Mouse (Mus musculus): ENCODE measurements around the gene Parp11. TPM values are rescaled to one million over a fixed set of nuclear protein-coding genes. Genes with fewer than 3 reads are reported as not detected.

Gene Parp11
- total RNA-seq, 2 experiments from 2014 or later, result 40.6 to 45.3 TPM

- DNase-seq (ENCODE audit: extremely low spot score in 1 of 2, low spot score in 2 of 2), result no peak
- intact Hi-C loops (cut with DNase I), result no loop called here
These were observed 2.7 kb upstream of the Parp11 start for GRCm38 (mm10) chr6:127443910-127444309.

DNA sequence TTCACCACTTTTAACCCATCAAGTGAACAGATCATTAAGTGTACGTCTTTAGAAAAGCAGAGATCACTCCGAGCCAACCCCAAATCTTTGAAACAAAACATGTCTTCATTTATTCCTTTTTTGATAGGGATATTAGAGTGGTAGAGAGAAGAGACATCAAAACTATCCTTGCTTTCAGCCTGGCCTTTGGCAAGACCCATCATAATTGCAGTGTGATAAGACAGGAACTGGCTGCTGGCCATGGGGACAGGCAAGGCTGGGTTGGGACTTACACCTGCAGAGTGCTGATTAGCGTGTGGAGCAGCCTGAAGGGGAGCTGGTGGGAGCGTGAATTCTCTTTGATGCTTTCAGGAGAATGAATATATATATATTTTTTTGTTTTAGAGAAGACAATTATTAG, 2.2 kb upstream of the Parp11 start:
- no peak for DNase-seq (ENCODE audit: extremely low spot score in 1 of 2, low spot score in 2 of 2)
- intact Hi-C loops (cut with DNase I), result no loop called here

GRCm38 (mm10) chr6:127447686-127448460, 1.2 kb downstream of the Parp11 start:
- DNase-seq (ENCODE audit: extremely low spot score in 1 of 2, low spot score in 2 of 2), result no peak
- intact Hi-C loops (cut with DNase I), result loop anchor here (5.0 kb wide), 2 partner anchors 76 to 501 kb away; no protein-coding TSS in a partner anchor

DNA sequence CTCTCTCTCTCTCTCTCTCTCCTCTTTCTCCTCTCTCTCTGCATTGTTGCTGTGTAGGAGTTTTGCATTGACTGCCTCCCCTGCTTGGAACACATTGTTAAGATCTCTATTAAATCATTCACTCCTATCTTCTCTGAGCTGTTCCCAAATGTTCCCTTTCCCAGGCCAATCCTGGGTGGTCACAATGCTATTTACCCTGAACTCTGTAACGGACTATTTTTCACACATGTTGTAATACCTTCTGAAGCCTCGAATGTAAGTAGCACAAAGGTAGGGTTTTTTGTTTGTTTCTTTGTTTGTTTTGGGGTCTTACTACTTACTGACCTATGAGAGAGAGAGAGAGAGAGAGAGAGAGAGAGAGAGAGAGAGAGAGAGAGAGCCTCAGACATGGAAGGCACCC, 2.2 kb downstream of the Parp11 start:
- intact Hi-C loops (cut with DNase I), result loop anchor here (5.0 kb wide), 2 partner anchors 77 to 502 kb away; no protein-coding TSS in a partner anchor
- DNase-seq (ENCODE audit: extremely low spot score in 1 of 2, low spot score in 2 of 2), result no peak

GRCm38 (mm10) chr6:127449531-127450422, 3.1 kb downstream of the Parp11 start:
- intact Hi-C loops (cut with DNase I), result loop anchor here (5.0 kb wide), 2 partner anchors 77 to 502 kb away; no protein-coding TSS in a partner anchor
- no peak for DNase-seq (ENCODE audit: extremely low spot score in 1 of 2, low spot score in 2 of 2)

GRCm38 (mm10) chr6:127453407-127454343, 7.0 kb downstream of the Parp11 start:
- intact Hi-C loops (cut with DNase I), result no loop called here
- peak; percentile 91 to 95 for DNase-seq (ENCODE audit: extremely low spot score in 1 of 2, low spot score in 2 of 2)

- intact Hi-C loops (cut with DNase I), result no loop called here
- DNase-seq (ENCODE audit: extremely low spot score in 1 of 2, low spot score in 2 of 2), result no peak
These were observed 7.7 kb downstream of the Parp11 start for GRCm38 (mm10) chr6:127454344-127454707.

DNA sequence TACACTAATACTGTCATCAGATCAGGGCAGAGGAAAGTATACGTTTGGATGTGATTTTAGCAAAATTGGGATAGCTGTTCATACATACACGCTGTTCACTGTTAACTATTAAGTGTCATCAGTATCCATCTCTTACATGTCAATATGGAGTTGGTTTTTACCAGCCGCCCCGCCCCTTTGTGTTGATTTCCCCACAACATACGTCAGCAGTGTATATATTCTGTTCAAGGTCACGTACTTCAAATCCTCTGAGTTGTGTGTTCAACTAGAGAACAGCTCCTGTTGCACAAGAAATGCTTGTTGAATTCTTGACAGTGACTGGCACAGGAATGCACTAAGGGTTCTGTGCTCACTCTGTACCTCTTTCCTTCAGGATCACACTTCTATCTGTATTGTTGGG, 8.2 kb downstream of the Parp11 start:
- no peak for DNase-seq (ENCODE audit: extremely low spot score in 1 of 2, low spot score in 2 of 2)
- intact Hi-C loops (cut with DNase I), result no loop called here

- DNase-seq (ENCODE audit: extremely low spot score in 1 of 2, low spot score in 2 of 2), result no peak
- intact Hi-C loops (cut with DNase I), result no loop called here
These were observed 8.8 kb downstream of the Parp11 start for GRCm38 (mm10) chr6:127455440-127455839.

GRCm38 (mm10) chr6:127456769-127457168, 10.1 kb downstream of the Parp11 start:
- no peak for DNase-seq (ENCODE audit: extremely low spot score in 1 of 2, low spot score in 2 of 2)
- intact Hi-C loops (cut with DNase I), result no loop called here

- DNase-seq (ENCODE audit: extremely low spot score in 1 of 2, low spot score in 2 of 2), result no peak
- intact Hi-C loops (cut with DNase I), result no loop called here
These were observed 13.1 kb downstream of the Parp11 start for GRCm38 (mm10) chr6:127459776-127460175.

GRCm38 (mm10) chr6:127461491-127461890, 14.9 kb downstream of the Parp11 start:
- intact Hi-C loops (cut with DNase I), result no loop called here
- DNase-seq (ENCODE audit: extremely low spot score in 1 of 2, low spot score in 2 of 2), result no peak

DNA sequence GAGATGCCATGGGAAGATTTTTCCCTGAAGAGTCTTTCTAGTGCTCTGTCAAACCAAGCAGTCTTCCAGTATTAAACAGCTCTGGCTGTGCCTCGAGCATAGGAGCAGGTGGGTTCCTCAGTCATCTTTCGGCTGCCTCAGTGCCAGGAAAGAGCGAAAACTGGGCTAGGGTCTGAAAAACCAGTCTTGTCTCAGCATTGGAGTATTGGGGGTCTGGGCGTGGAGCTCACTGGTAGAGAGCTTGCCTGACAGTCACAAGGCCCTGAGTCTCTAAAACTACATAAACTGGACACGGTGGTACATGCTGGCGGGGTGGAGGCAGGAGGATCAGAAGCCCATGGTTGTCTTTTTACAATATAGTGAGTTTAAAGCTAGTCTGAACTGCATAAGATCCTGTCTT, 15.6 kb downstream of the Parp11 start:
- DNase-seq (ENCODE audit: extremely low spot score in 1 of 2, low spot score in 2 of 2), result no peak
- intact Hi-C loops (cut with DNase I), result no loop called here

DNA sequence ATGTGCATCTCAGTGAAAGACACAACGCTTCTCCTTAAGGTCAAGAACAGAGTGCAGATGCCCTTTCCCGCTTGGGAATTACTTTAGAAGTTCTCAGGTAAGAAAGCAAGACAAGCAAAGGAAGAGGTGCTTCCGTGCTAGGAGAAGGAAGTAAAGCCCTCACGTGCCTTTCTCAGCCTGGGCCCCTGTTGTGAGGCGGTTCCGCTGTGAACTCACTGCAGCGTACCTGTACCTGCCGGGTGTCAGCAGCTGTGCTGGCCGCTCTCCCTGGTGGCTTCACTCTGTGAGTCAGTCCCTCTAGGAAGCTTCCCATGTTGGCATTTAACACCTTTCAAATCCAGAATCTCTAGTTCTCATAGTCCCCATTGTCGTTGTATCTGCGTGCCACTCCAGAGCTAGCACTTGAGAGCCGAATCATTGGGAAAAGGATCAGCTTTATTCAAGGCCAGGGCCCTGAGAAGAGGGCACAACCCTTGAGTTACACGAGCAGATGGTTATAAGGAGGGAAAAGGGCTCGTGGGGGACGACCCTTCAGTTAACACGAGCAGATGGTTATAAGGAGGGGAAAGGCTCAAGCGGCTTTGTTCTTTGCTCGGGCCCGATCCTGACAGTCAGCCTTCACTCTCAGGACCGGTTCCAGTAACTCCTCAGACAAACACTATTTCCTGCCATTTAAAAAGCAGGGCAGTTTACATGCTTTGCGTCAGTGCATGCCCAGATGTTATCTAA, 16.8 kb downstream of the Parp11 start:
- no peak for DNase-seq (ENCODE audit: extremely low spot score in 1 of 2, low spot score in 2 of 2)
- intact Hi-C loops (cut with DNase I), result no loop called here

DNA sequence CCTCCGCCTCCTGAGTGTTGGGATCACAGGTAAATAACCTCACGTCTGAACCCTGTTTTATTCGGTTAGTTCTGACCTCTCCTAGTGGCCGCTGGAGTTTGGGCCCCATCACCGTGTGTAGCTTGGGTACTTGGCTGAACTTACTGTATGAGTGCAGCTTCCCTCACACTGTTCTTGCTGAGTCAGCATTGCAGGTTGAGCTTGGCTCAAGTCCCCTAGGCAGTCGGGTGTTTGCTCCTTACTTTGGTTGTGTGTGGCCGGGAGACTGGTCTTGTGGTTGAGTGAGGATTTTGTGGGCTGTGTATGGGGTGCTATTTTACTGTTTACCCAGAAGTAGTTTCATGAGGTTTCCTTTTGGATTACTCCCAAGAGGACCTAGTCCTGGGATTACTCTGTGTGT, 17.9 kb downstream of the Parp11 start:
- DNase-seq (ENCODE audit: extremely low spot score in 1 of 2, low spot score in 2 of 2), result no peak

DNA sequence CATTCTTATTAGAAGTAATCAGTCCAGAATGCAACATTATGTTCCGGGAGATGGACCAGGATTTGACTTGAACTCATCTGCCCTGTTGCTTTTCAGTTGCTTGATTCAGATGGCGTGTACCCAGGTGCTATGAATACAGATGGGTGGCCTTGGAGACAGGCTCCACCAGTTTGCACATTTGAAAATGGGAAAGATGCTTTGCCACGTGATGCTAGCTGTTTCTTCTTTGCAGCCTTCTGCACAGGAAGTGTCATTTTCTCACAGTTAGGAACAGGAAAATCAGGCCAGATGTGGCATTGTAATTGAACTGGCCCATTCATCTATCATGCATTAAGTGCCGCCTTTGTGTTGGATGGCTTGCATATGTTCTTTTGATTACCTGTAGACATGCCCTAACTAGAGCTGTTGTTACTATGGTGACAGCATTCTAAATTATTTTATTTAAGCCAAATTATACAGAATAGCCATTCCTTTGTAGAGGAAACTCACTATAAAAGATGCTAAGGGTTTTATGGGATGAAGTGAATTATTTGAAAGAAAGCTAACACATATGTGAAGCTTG, 20.2 kb downstream of the Parp11 start:
- DNase-seq (ENCODE audit: extremely low spot score in 1 of 2, low spot score in 2 of 2), result no peak
- intact Hi-C loops (cut with DNase I), result no loop called here

More for the DNA sequence above, 17.9 kb downstream of the Parp11 start:
- intact Hi-C loops (cut with DNase I), result no loop called here

GRCm38 (mm10) chr6:127472078-127472477, 25.4 kb downstream of the Parp11 start:
- no peak for DNase-seq (ENCODE audit: extremely low spot score in 1 of 2, low spot score in 2 of 2)
- intact Hi-C loops (cut with DNase I), result no loop called here

- no peak for DNase-seq (ENCODE audit: extremely low spot score in 1 of 2, low spot score in 2 of 2)
- intact Hi-C loops (cut with DNase I), result no loop called here
These were observed 27.3 kb downstream of the Parp11 start for GRCm38 (mm10) chr6:127473961-127474360.
